Mouse (Mus musculus) liver, adult 2 months (tissue): Measurements from ENCODE around the gene Gramd1b.

Source experiments
- CTCF ChIP-seq: fragments of 200-500 bp; IDR thresholded peaks from 2 replicates; pipeline ENCODE4 v1.5.1; 2011; ENCODE audit warnings: low read depth, low read length, control low read depth
- POLR2A ChIP-seq: fragments of 200-500 bp; IDR thresholded peaks from 2 replicates; pipeline ENCODE4 v1.6.1; 2011; ENCODE audit warnings: low read length, control low read depth; ENCODE audit not compliant: insufficient read depth; ENCODE audit errors: extremely low read depth

DNA sequence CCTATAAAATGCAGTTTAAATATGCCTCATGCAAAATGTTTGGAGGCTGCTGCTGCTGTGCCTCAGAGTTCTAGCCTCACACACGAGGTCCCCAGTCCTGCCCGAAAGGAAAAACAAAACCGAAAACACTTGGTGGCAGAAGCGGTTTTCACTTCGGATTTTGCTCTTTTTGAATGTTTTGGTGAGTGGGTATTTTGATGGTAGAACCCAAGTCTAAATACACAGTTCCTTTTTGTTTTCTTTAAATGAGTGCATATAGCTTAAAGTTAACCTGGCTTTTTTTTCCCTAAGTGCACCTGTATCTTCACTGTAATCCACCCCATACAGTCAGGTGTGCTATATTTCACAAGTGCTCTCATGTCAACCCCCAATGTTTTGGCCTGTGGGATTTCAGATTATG is 174.8 kb downstream of the Gramd1b start:
- TF ChIP-seq CTCF = no peak
- no peak for TF ChIP-seq POLR2A
